Mouse (Mus musculus) lung, embryonic 15.5 days (tissue): ENCODE data around the gene Nr1h4. TPM values are rescaled to one million over a fixed set of nuclear protein-coding genes. Genes with fewer than 3 reads are reported as not detected.

ENCODE experiments used
- ATAC-seq: fragments of 200-750 bp; cut with Nextera tagmentation; 2 replicates; pipeline ENCODE4 v1.8.0; 2017; ENCODE audit warnings: moderate number of reproducible peaks, borderline replicate concordance; ENCODE audit not compliant: low FRiP score, low TSS enrichment; ENCODE audit errors: extremely low read depth
- H3K27ac ChIP-seq: fragments of 300-500 bp; sonication (generic); 2 replicates; pipeline ENCODE4 v1.5.1; 2015; ENCODE audit warnings: moderate library complexity, mild to moderate bottlenecking, inconsistent platforms
- H3K27me3 ChIP-seq: fragments of 300-500 bp; sonication (generic); 2 replicates; pipeline ENCODE4 v1.6.1; 2015; ENCODE audit warnings: inconsistent platforms
- H3K36me3 ChIP-seq: fragments of 300-500 bp; sonication (generic); 2 replicates; pipeline ENCODE4 v1.6.1; 2015; ENCODE audit warnings: inconsistent platforms
- H3K4me1 ChIP-seq: fragments of 300-500 bp; sonication (generic); 2 replicates; pipeline ENCODE4 v1.6.1; 2015; ENCODE audit warnings: inconsistent platforms
- H3K4me2 ChIP-seq: fragments of 300-500 bp; sonication (generic); 2 replicates; pipeline ENCODE4 v1.6.1; 2015; ENCODE audit warnings: inconsistent platforms, mild to moderate bottlenecking, moderate library complexity
- H3K4me3 ChIP-seq: fragments of 300-500 bp; sonication (generic); 2 replicates; pipeline ENCODE4 v1.5.1; 2015; ENCODE audit warnings: mild to moderate bottlenecking, inconsistent platforms
- H3K9ac ChIP-seq: fragments of 300-500 bp; sonication (generic); 2 replicates; pipeline ENCODE4 v1.6.1; 2015; ENCODE audit warnings: inconsistent platforms
- H3K9me3 ChIP-seq: fragments of 300-500 bp; sonication (generic); 2 replicates; pipeline ENCODE4 v1.6.1; 2016; ENCODE audit warnings: inconsistent platforms
- WGBS: fragments of 180-500 bp; shearing (Covaris S2); methylation state at CpG from one replicate; pipeline ENCODE4 v1.1.7; 2015; 5-methylcytosine and 5-hydroxymethylcytosine counted together
- polyA plus RNA-seq: library from polyadenylated mRNA; unstranded; fragments of >200 nt; fragmentation: Nextera tagmentation; extraction: Ambion mirVana; gene quantifications from 2 replicates; pipeline ENCODE4 v1.2.1, GENCODE M21; 2015

The Nr1h4 gene
- polyA plus RNA-seq, 1 experiment from 2014 or later: 0.16 TPM

DNA sequence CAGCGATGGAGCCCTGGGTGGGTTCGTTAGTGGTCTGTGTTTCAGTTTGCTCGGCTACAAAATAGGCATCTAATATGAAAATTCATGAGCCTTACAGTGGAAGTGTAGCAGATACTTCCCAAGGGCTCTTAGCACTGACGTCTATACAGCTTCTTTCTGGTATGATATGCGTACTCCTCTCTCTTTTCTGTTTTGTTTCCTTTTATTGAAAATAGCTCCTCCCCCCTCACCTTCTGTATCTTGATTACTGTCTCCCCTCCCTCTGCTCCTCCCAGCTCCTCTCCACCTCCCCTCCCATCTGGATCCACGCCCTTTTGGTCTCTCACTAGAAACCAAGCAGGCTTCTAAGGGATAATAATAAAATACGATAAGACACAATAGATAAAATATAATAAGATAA is 37.8 kb downstream of the Nr1h4 start:
- no peaks in the 10 kb centered on the region for H3K36me3 ChIP-seq
- H3K27me3 ChIP-seq: no peaks in the 10 kb centered on the region
- H3K4me2 ChIP-seq: no peak overlapping the region
- WGBS: 87% methylated on average over 7 of the region's 7 CpGs
- no peak overlapping the region for H3K4me3 ChIP-seq
- ATAC-seq: no peak
- H3K9me3 ChIP-seq: no peaks in the 10 kb centered on the region
- H3K9ac ChIP-seq: no peak overlapping the region
- H3K27ac ChIP-seq: no peak overlapping the region
- no peaks in the 10 kb centered on the region for H3K4me1 ChIP-seq

DNA sequence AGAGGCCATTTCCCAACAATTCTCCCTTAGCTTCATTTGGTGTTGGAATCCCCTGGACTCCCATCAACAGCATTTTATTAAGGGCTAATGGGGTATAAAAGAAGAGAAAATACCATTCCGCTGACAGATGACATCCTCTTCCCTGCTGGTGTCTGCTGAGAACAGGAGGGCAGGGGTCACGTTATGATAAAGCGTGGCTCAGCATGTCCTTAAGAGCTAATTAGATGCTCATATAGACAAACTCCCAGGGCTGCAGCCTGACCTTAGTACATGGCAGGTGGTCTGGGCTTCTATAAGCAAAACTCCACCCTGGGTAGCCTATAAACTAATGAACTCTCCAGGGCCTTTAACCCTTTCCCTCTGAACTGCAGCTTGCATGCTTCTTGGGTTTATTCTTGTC is 42.1 kb downstream of the Nr1h4 start:
- no peak overlapping the region for H3K4me3 ChIP-seq
- WGBS: 25% methylated on average over 3 of the region's 3 CpGs
- H3K4me2 ChIP-seq: no peak overlapping the region
- no peak for ATAC-seq
- no peak overlapping the region for H3K27ac ChIP-seq
- H3K27me3 ChIP-seq: no peaks in the 10 kb centered on the region
- H3K9ac ChIP-seq: no peak overlapping the region
- H3K9me3 ChIP-seq: no peaks in the 10 kb centered on the region
- no peaks in the 10 kb centered on the region for H3K4me1 ChIP-seq
- no peaks in the 10 kb centered on the region for H3K36me3 ChIP-seq

DNA sequence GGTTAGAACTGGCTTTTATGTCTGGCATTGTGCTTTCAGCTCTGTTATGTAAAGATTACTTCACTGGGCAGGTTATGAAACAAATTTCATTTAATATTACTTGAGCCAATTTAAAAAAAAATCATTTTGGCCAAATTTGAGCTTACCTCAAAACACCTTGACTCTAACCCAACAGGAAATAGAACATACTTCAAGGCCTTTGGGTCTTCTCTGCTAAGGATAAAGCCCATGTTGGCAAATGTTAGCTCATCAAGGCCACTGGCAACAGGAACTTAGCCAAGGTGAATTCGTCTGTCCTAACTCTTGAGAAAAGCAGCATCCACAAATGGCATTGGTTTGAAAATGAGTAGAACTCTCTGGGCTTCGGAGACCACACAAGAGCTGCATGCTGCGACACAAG is 43.1 kb downstream of the Nr1h4 start:
- no peak for ATAC-seq
- 86% methylated on average over 3 of the region's 3 CpGs for WGBS
- H3K4me1 ChIP-seq: no peaks in the 10 kb centered on the region
- H3K4me2 ChIP-seq: no peak overlapping the region
- no peak overlapping the region for H3K27ac ChIP-seq
- no peak overlapping the region for H3K4me3 ChIP-seq
- no peaks in the 10 kb centered on the region for H3K9me3 ChIP-seq
- H3K9ac ChIP-seq: no peak overlapping the region
- no peaks in the 10 kb centered on the region for H3K36me3 ChIP-seq
- H3K27me3 ChIP-seq: no peaks in the 10 kb centered on the region

GRCm38 (mm10) chr10:89489459-89489858 is 43.9 kb downstream of the Nr1h4 start:
- no peak for ATAC-seq
- H3K36me3 ChIP-seq: no peaks in the 10 kb centered on the region
- H3K9ac ChIP-seq: no peak overlapping the region
- no peaks in the 10 kb centered on the region for H3K27me3 ChIP-seq
- H3K4me2 ChIP-seq: no peak overlapping the region
- H3K27ac ChIP-seq: no peak overlapping the region
- no peaks in the 10 kb centered on the region for H3K9me3 ChIP-seq
- 60% methylated on average over 4 of the region's 4 CpGs for WGBS
- H3K4me1 ChIP-seq: no peaks in the 10 kb centered on the region
- H3K4me3 ChIP-seq: no peak overlapping the region

GRCm38 (mm10) chr10:89486995-89487742 is 46.2 kb downstream of the Nr1h4 start:
- H3K9me3 ChIP-seq: no peaks in the 10 kb centered on the region
- H3K4me1 ChIP-seq: no peaks in the 10 kb centered on the region
- 62% methylated on average over 4 of the region's 4 CpGs for WGBS
- ATAC-seq: no peak
- no peak overlapping the region for H3K4me3 ChIP-seq
- no peaks in the 10 kb centered on the region for H3K36me3 ChIP-seq
- no peak overlapping the region for H3K27ac ChIP-seq
- H3K27me3 ChIP-seq: no peaks in the 10 kb centered on the region
- H3K9ac ChIP-seq: no peak overlapping the region
- no peak overlapping the region for H3K4me2 ChIP-seq

GRCm38 (mm10) chr10:89484907-89485306 is 48.5 kb downstream of the Nr1h4 start:
- ATAC-seq: no peak
- Histone ChIP-seq H3K4me1 (no peaks in the 10 kb centered on the region), H3K9me3 (no peaks in the 10 kb centered on the region), H3K4me2 (no peak overlapping the region), H3K36me3 (no peaks in the 10 kb centered on the region), H3K4me3 (no peak overlapping the region), H3K27ac (no peak overlapping the region), H3K9ac (no peak overlapping the region), H3K27me3 (no peaks in the 10 kb centered on the region)

- no peak overlapping the region for H3K9ac ChIP-seq
- no peak overlapping the region for H3K27ac ChIP-seq
- H3K4me1 ChIP-seq: no peaks in the 10 kb centered on the region
- 71% methylated on average over 18 of the region's 18 CpGs for WGBS
- H3K36me3 ChIP-seq: no peaks in the 10 kb centered on the region
- no peak for ATAC-seq
- H3K27me3 ChIP-seq: no peaks in the 10 kb centered on the region
- no peaks in the 10 kb centered on the region for H3K9me3 ChIP-seq
- no peak overlapping the region for H3K4me3 ChIP-seq
- no peak overlapping the region for H3K4me2 ChIP-seq
Observed at GRCm38 (mm10) chr10:89483812-89484602, 49.4 kb downstream of the Nr1h4 start.

- Histone ChIP-seq H3K4me1 (no peaks in the 10 kb centered on the region), H3K4me3 (no peak overlapping the region), H3K9me3 (no peaks in the 10 kb centered on the region), H3K27me3 (no peaks in the 10 kb centered on the region), H3K27ac (no peak overlapping the region), H3K36me3 (no peaks in the 10 kb centered on the region), H3K4me2 (no peak overlapping the region), H3K9ac (no peak overlapping the region)
- no peak for ATAC-seq
- 85% methylated on average over 14 of the region's 14 CpGs for WGBS
Observed at GRCm38 (mm10) chr10:89483113-89483512, 50.3 kb downstream of the Nr1h4 start.

- ATAC-seq: no peak
- Histone ChIP-seq H3K36me3 (no peaks in the 10 kb centered on the region), H3K27me3 (no peaks in the 10 kb centered on the region), H3K27ac (no peak overlapping the region), H3K9me3 (no peaks in the 10 kb centered on the region), H3K4me2 (no peak overlapping the region), H3K9ac (no peak overlapping the region), H3K4me3 (no peak overlapping the region), H3K4me1 (no peaks in the 10 kb centered on the region)
- 67% methylated on average over 10 of the region's 10 CpGs for WGBS
Observed at GRCm38 (mm10) chr10:89482142-89482681, 51.2 kb downstream of the Nr1h4 start.

DNA sequence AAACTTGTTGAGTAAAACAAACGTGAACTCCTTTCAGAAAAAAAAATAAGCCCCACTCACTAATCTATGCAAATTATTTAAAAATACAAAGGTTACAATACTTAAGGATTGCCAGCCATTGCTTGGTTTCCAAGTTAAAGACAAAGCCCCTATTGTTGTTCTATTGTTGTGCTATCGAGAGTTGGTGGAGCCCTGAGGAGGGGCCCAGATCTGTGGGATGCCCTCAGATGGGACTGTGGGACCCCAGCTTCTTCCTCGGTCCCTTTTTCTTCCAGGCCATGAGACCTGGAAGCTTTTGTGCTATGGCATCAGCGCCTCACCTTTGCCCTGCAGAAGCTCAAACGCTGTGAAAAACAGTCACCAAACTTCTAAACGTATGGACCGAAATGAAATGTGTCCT is 51.7 kb downstream of the Nr1h4 start:
- Histone ChIP-seq H3K4me3 (no peak overlapping the region), H3K27ac (no peak overlapping the region), H3K9ac (no peak overlapping the region), H3K4me2 (no peak overlapping the region), H3K36me3 (no peaks in the 10 kb centered on the region), H3K9me3 (no peaks in the 10 kb centered on the region), H3K27me3 (no peaks in the 10 kb centered on the region), H3K4me1 (no peaks in the 10 kb centered on the region)
- WGBS: 59% methylated on average over 7 of the region's 7 CpGs
- no peak for ATAC-seq

DNA sequence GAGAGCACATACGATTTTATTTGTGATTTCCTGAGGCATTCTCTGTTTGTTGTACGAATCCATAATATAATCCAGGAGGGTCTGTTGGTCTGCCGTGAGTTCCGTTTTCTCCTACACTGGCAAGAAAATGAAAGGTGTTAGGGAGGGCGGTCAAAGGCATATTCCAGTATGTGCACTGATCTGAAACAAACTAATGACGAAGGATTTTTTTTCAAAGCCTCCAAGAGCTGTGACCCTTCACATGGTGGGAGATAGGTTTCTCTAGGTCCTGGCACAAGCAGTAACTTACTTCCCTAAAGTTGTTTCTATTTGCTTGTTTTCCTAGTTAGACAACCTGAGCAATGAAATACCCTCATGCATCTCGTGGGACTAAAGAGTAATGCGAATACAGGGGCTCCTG is 54.6 kb downstream of the Nr1h4 start:
- no peaks in the 10 kb centered on the region for H3K4me1 ChIP-seq
- no peaks in the 10 kb centered on the region for H3K9me3 ChIP-seq
- no peak overlapping the region for H3K4me2 ChIP-seq
- H3K4me3 ChIP-seq: no peak overlapping the region
- H3K9ac ChIP-seq: no peak overlapping the region
- no peak for ATAC-seq
- no peaks in the 10 kb centered on the region for H3K27me3 ChIP-seq
- 91% methylated on average over 8 of the region's 8 CpGs for WGBS
- no peak overlapping the region for H3K27ac ChIP-seq
- H3K36me3 ChIP-seq: no peaks in the 10 kb centered on the region

DNA sequence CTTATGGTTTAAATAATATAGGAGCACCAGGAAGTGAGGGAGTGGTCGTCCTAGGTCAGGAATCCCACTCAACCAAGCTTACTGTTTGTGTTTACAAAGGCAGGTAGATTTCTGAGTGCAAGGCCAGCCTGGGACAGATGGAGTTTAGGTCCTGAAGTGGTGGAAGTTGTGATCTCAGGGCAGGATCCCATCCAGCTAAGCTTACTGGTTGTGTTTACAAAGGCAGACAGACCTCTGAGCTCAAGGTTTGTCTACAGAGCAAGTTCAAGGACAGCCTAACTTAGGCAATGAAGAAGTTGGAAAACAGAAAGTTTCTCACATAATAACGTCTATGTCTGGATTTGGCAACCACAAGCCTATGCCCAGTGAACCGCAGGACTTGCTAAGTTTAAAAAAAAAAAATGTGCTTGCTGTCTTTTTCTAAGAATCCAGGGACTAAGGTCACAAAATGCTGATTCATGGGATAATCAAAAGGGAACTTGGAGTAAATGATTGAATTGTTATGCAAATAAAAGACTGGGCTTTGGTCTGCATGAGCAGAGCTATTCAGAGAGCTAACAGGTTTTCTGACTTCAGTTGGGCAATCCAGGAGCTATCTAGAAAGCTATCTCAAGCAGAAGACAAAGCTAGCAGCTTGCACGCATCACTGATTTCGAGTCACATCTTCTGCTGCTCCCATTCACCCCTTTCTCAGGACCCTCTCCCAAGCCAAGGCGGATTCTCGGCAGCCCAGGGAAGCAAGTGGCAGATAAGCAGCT is 62.6 kb downstream of the Nr1h4 start:
- Histone ChIP-seq H3K4me3 (no peak overlapping the region), H3K4me1 (no peaks in the 10 kb centered on the region), H3K4me2 (no peak overlapping the region), H3K36me3 (no peaks in the 10 kb centered on the region), H3K9ac (no peak overlapping the region), H3K9me3 (no peaks in the 10 kb centered on the region), H3K27ac (no peak overlapping the region), H3K27me3 (no peaks in the 10 kb centered on the region)
- 74% methylated on average over 7 of the region's 7 CpGs for WGBS
- ATAC-seq: no peak
